Mouse (Mus musculus) kidney, adult 18-20 months (tissue): ENCODE data around the gene Taf15.

Experiments
- DNase-seq: peaks from one replicate; pipeline ENCODE4 v3.0.0; 2021

The Taf15 gene

DNA sequence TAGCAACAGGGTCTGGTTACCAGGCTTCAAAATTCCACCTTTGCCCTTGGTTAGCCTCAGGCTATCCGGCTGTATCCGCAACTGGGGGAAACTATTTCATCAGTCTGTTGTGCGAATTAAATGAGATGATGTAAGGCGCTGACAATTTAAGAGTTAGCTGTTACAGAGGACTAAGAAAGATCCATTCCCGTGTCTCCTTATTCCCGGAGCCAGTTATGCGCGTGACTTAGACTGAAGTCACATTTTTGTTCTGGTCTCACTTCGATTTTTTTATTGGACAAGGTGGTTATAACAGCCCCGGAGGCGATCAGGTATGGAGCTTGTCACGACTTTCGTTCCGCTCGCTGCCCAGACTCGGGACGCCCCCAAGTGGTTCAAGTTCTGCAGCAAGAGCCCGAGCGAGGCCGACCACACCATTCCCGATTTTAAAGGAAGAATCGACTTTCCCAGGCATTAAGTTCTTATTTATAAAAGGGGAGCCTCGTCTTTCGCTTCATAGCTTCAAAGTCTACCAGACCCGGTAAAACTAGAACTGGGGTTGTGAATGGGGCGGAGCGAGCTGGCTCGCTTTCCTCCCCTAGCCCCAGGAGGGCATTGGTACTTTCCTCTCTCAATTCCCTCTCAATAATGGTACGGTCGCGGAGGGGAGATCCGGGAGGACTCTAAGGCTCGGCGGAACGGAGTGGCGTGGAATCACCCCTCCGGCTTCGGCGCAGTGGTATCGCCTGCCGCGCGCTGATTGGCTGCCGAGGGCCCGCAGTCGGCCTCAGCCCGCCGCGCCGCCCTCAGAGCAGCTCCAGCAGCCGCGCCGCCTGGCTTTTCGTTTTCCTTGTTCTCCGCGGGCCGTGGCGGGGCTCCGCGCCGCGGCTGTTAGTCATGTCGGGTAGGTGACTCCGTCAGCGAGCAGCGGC, at the start of gene Taf15:
TSS of gene Taf15 (plus strand) at position 763 of the 911 bp plus-strand sequence.
- DNase-seq, result peak; percentile 98

DNA sequence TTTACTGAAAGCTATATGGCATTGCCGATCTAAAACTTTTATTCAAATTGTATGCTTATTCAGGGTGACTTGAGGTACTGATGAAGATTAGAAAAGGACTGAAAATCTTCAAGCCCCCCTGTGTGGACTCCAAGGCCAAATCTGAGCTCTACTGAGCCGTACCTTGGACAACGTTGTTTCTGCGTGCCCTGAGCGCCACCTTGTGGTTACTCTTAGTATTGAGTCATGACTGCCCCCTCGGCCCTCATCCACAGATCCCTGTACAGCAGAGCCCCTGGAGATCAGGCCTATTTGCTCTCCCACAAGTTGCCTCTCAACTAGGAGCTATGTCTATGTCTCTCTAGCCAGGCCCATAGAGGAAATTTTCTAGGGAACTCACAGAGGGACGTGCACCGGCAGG, 48.2 kb upstream of the Taf15 start:
- DNase-seq, result peak; percentile 69

DNA sequence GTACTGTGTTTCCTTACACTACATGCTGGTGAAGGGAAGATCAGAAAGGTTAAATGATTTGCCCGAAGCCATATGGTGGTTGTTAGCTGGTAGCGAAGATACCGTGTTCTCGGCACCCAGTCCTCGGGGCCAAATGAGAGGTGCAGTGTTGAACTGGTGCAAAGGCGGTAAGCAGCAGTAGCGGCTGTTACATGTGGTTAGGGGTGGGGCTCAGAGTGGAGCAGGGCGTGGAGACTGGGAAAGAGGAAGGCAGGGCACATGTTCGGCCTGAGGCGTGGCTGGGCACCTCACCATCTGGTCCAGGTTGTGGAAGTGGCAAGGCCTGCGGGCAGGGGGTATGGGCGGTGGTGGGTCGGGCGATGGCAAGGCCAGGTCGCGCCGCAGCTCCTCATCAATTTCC, 45.9 kb upstream of the Taf15 start:
- no peak for DNase-seq

DNA sequence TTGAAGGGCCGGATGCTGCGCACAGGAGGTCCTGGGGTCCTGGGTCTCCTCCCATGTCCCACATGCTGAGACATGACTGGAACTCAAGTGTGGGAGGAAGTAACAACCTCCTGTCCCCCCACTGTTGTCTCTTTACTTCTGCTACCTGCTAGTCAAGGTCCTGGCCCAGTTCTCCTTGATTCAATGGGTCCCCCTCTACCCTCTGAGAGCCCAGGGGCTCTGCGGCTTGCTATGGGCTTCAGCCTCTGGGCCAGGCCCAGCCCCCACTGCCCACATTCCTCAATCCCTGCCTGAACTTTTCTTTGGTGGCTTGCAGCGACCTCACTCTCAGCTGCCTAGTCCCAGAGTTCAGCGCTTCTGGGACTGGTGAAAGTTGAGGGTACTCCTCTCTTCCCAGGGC, 43.5 kb upstream of the Taf15 start, which contains the start of gene Gas2l2:
TSS of gene Gas2l2 (minus strand) at position 101 of the 400 bp plus-strand sequence.
- DNase-seq, result no peak

DNA sequence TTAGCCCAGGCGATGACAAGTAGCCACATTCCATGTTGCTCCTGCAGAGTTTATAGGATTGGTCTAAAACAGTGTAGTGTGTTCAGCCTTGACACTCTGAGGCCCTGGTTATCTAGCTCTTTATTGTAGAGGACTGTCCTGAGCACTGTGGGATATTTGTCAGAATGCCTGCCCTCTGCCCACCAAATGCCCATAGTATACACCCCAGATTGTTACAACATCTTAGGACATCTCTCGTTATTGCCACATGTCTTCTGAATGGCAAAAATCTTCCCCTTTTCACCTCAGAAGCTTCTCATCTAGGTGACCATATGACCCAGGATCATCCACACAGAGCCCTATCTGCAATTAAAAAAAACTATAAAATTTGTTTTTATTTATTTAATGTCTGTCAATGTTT, 40.4 kb upstream of the Taf15 start:
- DNase-seq, result no peak

DNA sequence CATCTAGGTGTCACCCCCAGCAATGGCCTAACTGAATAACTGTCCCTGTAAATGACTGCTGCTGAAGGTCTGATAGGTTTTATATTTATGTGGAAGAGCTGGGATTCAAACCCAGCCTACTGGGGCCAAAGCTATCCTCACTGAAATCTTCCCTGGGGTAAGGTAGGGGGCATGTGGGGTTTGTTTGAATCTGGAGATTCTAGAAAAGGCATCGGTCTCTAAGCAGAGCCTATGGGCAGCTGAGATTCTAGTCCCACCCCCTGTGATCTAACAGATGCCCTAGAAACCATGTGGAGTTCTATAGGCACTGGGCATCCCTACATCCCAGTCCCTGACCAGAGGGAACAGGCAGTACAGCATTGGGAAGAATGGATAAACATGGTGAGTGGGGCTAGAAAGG, 35.5 kb upstream of the Taf15 start, which contains the start of gene 1700020L24Rik:
TSS of gene 1700020L24Rik (plus strand) at position 301 of the 400 bp plus-strand sequence.
- DNase-seq, result no peak

DNA sequence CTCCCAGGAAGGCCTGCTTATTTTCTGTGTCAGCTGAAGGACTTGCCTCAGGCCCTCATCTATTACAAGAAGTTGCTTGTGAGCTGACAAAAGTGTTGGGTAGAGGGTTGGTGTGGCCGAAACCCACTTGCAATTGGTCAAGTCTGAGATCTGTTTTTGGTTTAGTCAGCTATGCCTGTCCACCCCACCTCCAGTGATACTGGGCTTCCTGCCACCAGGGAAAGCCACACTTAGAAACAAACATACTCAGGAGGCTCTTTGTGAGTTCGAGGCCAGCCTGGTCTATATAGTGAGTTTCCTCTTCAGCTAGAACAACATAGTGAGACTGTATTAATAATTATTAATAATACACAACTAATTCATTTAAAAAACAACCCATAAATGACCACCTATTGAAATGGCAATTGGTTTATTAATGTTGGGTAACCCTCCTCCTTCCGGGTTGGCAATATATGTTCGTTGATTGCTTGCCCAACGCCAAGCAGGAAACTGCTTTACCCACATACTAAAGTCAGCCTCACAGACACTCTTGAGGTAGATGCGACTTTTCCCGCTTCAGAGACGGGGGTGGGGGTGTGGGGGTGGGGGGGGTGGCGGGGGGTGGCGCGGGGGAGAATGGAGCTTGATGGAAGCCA, 33.3 kb upstream of the Taf15 start:
- DNase-seq, result no peak

DNA sequence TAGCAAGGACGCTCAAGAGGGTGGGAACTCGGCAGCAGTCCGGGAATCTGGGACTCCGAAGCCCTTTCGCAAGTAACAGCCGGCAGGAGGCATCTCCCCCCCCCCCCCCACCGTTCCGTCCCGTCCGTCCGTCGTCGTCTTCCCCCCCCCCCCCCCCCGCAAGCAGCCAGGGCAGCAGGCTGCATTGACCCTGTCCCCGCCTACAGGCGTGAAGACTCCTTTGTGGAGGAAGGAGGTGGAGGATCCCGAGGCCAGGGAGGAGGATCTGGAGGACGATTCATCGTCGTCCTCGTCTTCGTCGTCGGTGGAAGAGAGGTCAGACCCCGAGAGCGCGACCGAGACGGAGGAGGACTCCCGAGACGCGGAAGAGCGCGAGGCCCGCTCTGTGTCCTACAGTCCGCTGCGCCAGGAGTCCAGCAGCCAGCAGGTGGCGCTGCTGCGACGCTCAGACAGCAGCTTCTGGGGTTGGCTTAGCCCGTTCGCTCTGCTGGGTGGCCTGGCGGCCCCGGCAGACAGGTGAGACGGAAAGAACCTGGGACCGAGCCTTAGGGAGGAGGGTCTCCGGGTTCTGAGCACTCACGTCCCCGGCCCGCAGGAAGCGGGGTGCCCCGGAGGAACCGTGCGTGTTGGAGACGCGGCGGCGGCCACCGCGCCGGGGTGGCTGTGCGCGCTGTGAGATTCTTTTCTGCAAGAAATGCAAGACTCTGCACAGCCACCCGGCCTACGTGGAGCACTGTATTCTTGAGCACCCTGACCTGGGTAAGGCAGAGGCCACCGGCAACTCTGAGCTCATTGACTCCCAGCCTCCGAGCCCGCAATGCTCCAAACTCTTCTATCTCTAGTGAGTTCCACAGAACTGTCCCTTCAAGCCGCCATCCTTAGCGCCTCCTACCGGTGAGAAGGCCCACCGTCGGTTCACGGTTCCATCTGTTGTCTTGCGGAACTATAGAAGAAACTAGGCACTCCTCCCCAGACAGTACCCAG, 32.5 kb upstream of the Taf15 start:
- peak; percentile 91 for DNase-seq

DNA sequence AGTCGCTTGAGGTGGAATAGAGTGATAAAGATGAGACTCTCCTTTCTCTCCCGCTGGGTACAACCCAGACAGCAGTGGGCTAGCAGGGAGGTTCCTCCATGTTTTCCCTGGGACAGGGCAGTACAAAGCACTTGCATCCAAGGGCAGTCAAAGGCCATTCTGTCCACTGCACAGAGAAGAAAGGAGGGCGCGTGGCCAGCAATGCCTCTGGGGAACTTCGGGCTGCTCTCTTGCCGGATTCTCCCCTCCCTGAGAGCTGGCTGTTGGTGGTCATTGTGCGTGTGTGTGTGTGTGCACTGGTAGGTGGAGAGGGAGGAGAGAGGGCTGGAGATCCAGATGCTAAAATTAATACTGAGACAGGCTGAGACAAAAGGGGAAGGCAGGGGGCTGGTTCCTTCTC, 31.7 kb upstream of the Taf15 start:
- no peak for DNase-seq

DNA sequence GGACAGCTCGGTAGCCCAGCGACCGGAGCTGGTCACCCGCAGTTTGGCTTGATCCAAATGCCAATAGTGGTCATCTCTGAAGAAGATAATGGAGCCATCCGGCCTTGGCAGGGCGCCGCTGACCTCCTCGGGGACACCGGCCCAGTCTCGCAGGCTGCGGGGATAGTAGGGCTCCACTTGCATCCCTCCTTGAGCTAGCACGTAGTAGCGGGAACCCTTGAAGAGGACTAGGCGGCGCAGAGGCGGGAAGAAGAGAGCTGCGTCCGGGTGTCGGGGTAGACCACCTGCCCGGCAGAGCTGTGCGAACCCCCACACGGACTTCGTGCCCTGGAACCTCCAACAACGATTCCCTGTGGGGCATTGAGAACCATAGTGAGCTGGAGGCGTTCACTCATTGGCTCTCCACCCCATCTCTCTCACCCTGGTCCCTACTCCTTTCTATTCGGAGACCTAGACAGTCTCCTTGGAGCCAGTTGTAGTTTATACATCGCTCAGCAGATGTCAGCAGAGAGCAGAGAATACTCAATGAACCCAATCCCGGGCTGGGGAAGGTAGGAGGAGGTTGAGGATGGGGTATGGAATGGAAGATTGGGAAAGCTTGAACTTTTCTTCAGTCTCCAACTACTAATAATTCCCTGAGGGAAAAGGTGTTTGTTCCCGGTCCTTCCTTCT, 30.2 kb upstream of the Taf15 start:
- DNase-seq, result peak; percentile 79

DNA sequence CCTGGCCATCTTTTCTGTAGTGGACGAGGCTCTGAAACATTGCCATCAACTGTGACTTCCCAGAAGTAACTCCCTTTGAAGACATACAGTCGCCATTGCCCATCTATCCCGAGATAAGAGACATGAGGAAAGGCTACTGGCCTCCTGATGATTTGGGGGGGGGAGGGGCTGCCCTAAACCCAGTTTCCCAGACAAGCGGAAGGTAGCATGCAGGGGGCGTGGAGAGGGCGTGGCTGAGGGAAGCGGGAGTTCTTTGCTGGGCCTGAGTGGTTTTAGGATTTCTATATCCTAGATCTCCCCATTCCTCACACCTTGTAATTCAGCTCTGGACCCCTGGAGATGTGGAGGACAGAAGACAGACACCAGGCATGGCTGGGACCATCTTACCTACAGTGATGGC, 29.1 kb upstream of the Taf15 start:
- no peak for DNase-seq

DNA sequence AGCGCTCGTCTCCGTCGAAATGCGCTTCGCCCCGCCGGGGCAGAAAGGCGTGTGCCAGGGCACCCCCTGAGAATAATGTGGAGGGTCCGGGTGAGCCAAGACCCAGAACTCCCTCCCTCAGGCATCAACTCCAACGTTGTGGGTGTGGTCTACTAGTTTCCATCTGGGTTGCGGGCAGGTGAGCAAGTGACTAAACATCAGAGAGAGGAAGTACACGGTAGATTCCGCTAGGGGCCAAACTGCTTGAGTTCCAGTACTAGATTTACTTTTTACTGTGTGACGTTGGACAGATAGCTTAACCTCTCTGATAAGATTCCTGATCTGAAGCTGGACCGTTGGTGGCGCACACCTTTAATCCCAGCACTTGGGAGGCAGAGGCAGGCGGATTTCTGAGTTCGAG, 27.9 kb upstream of the Taf15 start:
- no peak for DNase-seq

DNA sequence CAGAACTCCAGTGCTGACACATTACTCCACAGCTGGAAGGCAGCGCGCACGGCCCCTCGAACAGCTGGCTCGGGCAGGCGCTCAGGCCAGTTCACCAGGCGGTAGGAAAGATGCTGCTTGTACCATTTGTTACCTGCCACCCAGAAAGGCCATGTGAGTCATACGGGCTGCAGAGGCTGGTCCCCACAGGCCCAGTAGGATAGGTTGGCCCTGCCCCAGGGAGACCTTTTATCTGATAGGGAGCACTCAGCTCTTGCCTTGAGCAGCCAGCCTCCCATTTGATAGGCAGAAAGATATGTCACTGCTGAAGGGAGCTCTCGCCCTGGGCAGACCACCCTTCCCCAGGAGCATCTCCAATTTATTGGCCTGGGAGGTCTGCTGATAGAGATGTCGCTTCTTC, 25.3 kb upstream of the Taf15 start:
- no peak for DNase-seq

DNA sequence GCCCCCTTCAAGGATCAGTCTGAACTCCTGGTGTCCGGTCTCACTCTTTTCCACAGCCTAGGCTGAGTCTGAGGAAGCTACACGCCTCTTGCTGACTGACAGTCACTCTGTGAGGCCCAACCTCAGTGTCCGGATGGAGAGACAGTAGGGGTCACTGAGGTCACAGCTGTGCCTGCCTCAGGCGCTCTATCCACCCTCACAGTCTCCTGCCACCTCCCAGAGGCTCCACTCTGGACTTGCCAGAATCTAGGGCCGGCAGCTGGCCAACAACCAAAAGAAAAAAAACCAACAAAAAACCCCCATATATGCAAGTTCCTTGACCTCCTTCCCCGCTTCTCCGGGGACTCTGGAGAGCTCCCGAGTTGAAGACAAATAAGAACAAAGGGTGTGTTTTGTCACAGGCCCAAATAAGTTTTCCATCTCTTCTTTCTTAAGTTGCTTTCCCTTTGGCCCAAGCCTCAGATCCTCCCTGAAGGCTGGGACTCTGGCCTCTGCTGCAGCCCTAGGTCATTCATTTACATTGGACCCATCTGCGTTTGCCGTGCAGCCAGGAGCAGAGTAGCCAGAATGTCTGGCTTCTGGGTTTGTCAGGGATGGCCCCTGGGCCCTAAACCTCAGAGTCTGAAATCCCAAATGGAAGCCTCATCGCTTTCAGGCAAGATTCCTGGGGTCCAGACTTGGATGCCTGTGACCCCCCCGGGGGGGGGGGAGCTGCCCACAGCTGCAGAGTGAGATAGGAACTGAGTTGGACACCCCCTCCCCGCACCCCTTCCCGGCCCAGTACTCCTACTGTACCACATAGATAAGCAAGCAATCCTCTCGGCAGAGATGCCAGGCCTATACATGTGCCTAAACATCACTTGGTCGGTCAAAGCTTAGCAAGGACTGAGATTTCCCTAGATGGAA, 24.6 kb upstream of the Taf15 start:
- peak; percentile 34 for DNase-seq

DNA sequence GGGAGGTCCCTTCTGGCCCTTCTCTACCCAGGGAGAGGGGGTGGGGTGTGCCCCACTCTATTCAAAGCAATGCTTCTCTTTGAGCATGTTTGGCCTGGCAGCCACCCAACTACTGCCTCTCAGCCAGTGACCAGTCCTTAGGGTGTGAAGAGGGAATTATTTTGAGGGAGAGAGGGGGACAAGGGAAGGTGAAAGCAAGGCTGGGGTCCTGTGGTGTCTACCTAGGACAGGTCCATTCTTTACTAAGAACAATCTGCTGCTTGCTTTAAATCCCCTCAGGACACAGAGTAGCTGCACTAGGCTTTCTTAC, 24.0 kb upstream of the Taf15 start:
- DNase-seq, result peak; percentile 34

DNA sequence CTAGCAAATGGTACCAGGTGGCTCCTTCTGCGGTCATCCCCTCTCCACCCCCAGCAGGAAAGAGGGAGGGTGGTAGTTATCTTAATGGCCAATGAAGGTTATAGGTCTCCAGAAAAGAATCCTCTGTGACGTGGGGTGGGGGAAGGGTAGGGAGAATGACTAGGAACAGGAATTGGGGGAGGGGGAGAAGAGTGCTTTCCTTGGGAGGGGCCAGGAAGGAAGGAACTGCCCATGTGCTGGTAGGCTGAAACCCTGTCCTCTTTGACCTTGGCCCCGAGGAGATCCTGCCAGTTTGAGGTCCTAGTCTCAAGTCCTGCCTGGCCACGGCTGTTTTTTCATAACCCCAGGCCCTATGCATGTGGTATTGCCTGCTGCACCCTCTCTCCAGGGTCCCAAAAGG, 23.6 kb upstream of the Taf15 start:
- DNase-seq, result no peak

DNA sequence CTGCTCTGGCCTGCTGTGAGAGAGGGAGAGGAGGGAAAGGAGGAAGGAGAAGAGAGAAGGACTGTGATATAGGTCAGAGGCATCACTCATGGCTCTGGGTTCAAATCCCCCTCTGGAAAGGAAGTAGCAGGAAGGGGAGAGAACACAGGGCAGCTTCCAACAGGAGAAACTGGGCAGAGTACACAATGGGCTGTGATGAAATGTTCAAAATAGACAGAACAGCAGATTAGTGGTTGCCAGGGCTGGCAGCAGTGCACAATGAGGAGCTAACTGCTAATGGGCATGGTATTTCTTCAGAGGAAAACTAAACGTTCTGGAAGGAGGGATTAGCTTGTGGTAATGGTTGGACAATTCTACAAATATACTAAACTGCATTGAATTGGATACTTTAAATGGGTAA, 22.3 kb upstream of the Taf15 start:
- no peak for DNase-seq

DNA sequence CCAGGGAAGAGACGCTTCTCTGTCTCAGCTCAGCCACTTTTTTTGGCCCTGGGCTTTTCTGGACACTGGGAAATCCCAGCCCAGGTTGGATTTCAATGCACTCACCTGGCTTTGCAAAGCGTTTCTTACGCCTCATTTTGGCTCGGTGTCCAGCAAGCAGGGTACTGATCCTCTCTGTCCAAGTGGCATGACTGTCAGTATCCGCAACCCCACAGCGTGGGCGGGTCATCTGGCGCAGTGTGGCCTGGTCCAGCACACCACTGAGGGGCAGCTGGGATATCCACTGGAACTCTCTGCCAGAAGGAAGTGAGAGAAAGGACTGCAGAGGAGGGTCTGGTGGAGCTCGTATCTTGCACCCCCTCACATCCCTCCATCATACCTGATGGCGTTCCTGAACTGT, 21.6 kb upstream of the Taf15 start:
- no peak for DNase-seq

DNA sequence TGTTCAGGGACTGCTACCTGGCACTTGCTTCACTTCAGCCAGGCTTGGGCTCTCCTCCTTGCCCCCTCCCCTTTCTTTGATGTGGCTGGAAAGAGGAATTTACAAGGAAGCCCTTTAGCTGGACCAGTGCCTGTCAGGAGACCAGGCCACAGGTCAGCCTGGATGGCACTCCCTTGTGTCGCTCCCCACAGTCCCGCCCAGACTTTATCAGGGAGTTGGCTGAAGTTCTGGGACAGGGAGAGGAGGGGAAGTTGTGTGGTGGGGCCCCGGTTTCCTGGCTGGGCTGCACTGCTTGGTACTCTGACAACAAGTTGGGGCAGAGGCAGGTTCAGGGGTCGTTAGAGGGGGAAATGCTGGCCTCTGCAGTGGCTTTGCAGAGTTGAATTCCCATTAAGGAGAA, 18.3 kb upstream of the Taf15 start:
- DNase-seq, result peak; percentile 34

DNA sequence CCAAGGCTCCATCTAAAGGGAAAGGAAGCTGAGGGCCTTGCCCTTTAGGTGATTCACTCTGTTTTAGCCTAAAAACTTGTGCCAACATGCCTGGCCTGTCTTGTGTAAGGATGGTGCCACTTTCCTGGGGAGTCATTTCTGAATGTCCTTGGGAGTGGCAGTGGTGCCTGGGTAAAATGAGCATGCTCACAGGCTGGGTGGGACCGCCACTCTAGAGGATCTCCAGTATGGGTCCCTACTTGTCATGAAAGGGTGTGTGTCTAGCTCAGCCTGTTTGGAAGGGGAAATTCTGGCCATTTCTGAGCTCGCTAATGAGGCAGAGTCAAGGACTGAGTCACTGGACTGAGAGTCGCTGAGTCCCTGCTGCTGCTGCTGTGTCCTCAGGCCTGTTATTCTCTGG, 17.3 kb upstream of the Taf15 start:
- no peak for DNase-seq

DNA sequence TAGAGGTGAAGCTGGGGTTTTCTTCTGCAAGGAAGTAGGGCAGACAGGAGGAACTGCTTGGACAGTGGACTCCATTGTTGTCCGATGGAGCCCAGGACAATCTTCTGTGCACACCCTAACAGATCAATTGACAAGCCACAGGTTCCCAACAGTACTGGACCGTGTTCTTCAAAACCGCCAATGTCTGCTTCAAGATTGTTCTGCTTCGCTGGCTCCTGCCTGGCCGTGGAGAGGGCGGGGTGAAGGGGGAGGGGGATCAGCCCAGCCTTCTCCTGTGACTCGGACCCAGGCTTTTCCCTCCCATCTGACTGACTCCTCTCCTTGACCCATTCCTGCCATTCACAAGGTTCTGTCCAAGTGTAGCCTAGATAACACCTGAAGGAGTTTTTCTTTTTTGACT, 15.6 kb upstream of the Taf15 start:
- DNase-seq, result no peak
